Comparison of ENCODE assay signal across 24 mouse cellular contexts in the genomic region with DNA sequence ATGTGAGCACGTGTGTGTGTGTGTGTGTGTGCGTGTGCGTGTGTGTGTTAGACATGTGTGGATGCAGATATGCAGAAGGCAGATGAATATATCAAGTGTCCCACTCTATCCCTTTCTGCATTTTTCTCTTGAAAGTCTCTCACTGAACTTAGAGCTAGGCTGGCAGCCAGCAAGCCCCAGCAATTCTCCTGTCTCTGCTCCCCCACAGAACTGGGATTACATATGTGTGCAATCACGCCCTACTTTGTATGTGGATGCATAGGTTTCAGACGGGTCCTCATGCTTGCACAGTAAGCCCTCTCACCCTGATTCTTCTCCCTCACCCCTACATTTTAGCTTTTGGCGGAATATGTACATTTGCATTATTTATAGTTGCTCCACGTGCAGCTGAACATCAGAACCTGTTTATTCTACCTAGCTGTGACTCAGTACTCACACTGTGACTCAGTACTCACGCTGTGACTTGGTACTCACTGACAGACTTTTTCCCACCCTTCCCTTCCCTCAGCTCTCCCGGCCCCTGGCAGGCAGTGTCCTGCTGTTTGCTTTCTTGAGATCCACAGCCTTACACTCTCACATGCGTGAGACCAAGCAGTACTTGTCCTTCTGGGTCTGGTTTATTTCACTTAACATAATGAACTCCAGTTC.
DNase-seq lines count a peak whose midpoint lies in the region; ATAC-seq and TF ChIP-seq lines count a peak whose summit lies in the region.
"Had no signal": no experiment of that assay in that cellular context is flagged by ENCODE, and none has a peak within 500 bp of the region (broad histone marks: within the 10 kb centered on the region; RNA-seq: fewer than 3 reads in every experiment).

No protein-coding gene starts in this region.

- no peaks in the 10 kb centered on the region for H3K27me3 ChIP-seq in liver, embryonic 13.5 days
- H3K27me3 ChIP-seq in liver, postnatal 0 days (ENCODE audit: insufficient read depth, low read length) = no peaks in the 10 kb centered on the region
- no peaks in the 10 kb centered on the region for H3K27me3 ChIP-seq in limb, embryonic 10.5 days (ENCODE audit: low read depth, poor library complexity, severe bottlenecking)

- no peak overlapping the region for H3K4me3 ChIP-seq in liver, embryonic 13.5 days (replicated peaks)
- no peak overlapping the region for H3K4me3 ChIP-seq in liver, postnatal 0 days (ENCODE audit: low read depth, low read length)
- no peak overlapping the region for H3K4me3 ChIP-seq in limb, embryonic 10.5 days
- H3K4me3 ChIP-seq: heart, adult 2 months; heart, embryonic 10.5 days; heart, embryonic 13.5 days had no signal

- peak overlapping the region; percentile 74 for H3K27ac ChIP-seq in liver, embryonic 13.5 days
- no peak overlapping the region for H3K27ac ChIP-seq in liver, postnatal 0 days (ENCODE audit: low read depth)
- H3K27ac ChIP-seq in limb, embryonic 10.5 days = peak overlapping the region; percentile 51; the same call in 1 of the 2 replicates
- H3K27ac ChIP-seq: heart, adult 2 months; heart, embryonic 10.5 days; heart, embryonic 13.5 days; hindbrain, embryonic 14.5 days; hindbrain, postnatal 0 days had no signal

- peaks cover 78% of the 10 kb centered on the region for H3K4me1 ChIP-seq in liver, embryonic 13.5 days (replicated peaks)
- peaks cover 6% of the 10 kb centered on the region; the same call in 1 of the 2 replicates for H3K4me1 ChIP-seq in liver, postnatal 0 days (ENCODE audit: insufficient read depth)
- H3K4me1 ChIP-seq in limb, embryonic 10.5 days = peaks cover 22% of the 10 kb centered on the region
- H3K4me1 ChIP-seq: heart, embryonic 10.5 days had no signal

- ATAC-seq in frontal cortex, adult (ENCODE audit: low TSS enrichment) = peak; percentile 68
- no peak for ATAC-seq in liver, embryonic 13.5 days (ENCODE audit: low read depth)
- no peak for ATAC-seq in liver, postnatal 0 days
- ATAC-seq: CD4-positive, CD25-positive, alpha-beta regulatory T cell, adult 4 months; forebrain, embryonic 16.5 days; hindbrain, postnatal 0 days; inflammation-experienced regulatory T-cells, adult 6 months had no signal

- no peak for DNase-seq in frontal cortex, postnatal 10 days (ENCODE audit: low spot score in 2 of 2)
- no peak for DNase-seq in liver, embryonic 13.5 days
- no peak for DNase-seq in liver, postnatal 0 days
- peak; percentile 59 for DNase-seq in brain, adult 2 months (ENCODE audit: low read depth, low spot score)
- no peak for DNase-seq in limb, embryonic 10.5 days (ENCODE audit: low spot score)
- DNase-seq in thymus, postnatal 0 days (ENCODE audit: low spot score) = no peak
- DNase-seq: adrenal gland, adult 2 months; adrenal gland, postnatal 14 days; cerebellum, adult 18-20 months; cerebellum, adult 9-10 months; cerebellum, postnatal 14 days; gastrocnemius, postnatal 10 days; gastrocnemius, postnatal 36 days; heart, adult 2 months; heart, postnatal 14 days; heart, postnatal 4 days had no signal

- no peak for TF ChIP-seq CTCF in liver, postnatal 0 days (IDR thresholded peaks at IDR 0.05; ENCODE audit: low read depth)

- H3K36me3 ChIP-seq in liver, embryonic 13.5 days = no peaks in the 10 kb centered on the region
- no peaks in the 10 kb centered on the region for H3K36me3 ChIP-seq in liver, postnatal 0 days (replicated peaks; ENCODE audit: insufficient read depth, low read length)
- H3K36me3 ChIP-seq in limb, embryonic 10.5 days = no peaks in the 10 kb centered on the region
- H3K36me3 ChIP-seq: heart, embryonic 10.5 days; heart, embryonic 13.5 days had no signal

- H3K9ac ChIP-seq in liver, embryonic 13.5 days = no peak overlapping the region
- no peak overlapping the region for H3K9ac ChIP-seq in liver, postnatal 0 days (replicated peaks)
- H3K9ac ChIP-seq: heart, embryonic 13.5 days; hindbrain, embryonic 14.5 days had no signal

- WGBS in liver, embryonic 13.5 days (ENCODE audit: insufficient replicate concordance) = 79% methylated on average over 10 of the region's 10 CpGs
- WGBS in liver, postnatal 0 days (ENCODE audit: insufficient replicate concordance) = 79% methylated on average over 10 of the region's 10 CpGs
- WGBS in limb, embryonic 10.5 days = 72% methylated on average over 10 of the region's 10 CpGs

- H3K9me3 ChIP-seq in liver, embryonic 13.5 days (replicated peaks) = no peaks in the 10 kb centered on the region
- no peaks in the 10 kb centered on the region for H3K9me3 ChIP-seq in liver, postnatal 0 days (ENCODE audit: low read length)
- H3K9me3 ChIP-seq in limb, embryonic 10.5 days (replicated peaks) = no peaks in the 10 kb centered on the region
- H3K9me3 ChIP-seq: heart, embryonic 10.5 days; heart, embryonic 13.5 days had no signal

- H3K4me2 ChIP-seq in liver, embryonic 13.5 days = no peak overlapping the region
- no peak overlapping the region for H3K4me2 ChIP-seq in liver, postnatal 0 days (ENCODE audit: low read depth, low read length)
- H3K4me2 ChIP-seq: heart, embryonic 13.5 days; hindbrain, embryonic 14.5 days had no signal

- TF ChIP-seq EP300 in liver, postnatal 0 days (IDR thresholded peaks at IDR 0.05; ENCODE audit: low read depth) = no peak
